Mouse (Mus musculus) embryonic facial prominence, embryonic 14.5 days (tissue): ENCODE measurements around the gene Peak1. TPM values are rescaled to one million over a fixed set of nuclear protein-coding genes. Genes with fewer than 3 reads are reported as not detected.
A peak's percentile ranks its signal among the peaks of the same experiment; 100 is the strongest.

ENCODE experiments used
- ATAC-seq: fragments of 200-750 bp; cut with Nextera tagmentation; 2 replicates; pipeline ENCODE4 v1.8.0; 2017; ENCODE audit warnings: low read depth, moderate number of reproducible peaks, moderate TSS enrichment
- DNase-seq: peaks from one replicate; pipeline ENCODE4 v3.0.0-alpha.2; 2015; ENCODE audit warnings: low spot score
- H3K27ac ChIP-seq: fragments of 300-500 bp; sonication (generic); replicated peaks from 2 replicates; pipeline ENCODE4 v1.5.1; 2014; ENCODE audit warnings: low read depth, mild to moderate bottlenecking, low read length, moderate library complexity
- H3K27me3 ChIP-seq: fragments of 300-500 bp; sonication (generic); replicated peaks from 2 replicates; pipeline ENCODE4 v1.6.1; 2014; ENCODE audit warnings: low read length; ENCODE audit not compliant: control insufficient read depth, insufficient read depth
- H3K36me3 ChIP-seq: fragments of 300-500 bp; sonication (generic); 2 replicates; pipeline ENCODE4 v1.6.1; 2014; ENCODE audit warnings: low read length, mixed read lengths; ENCODE audit not compliant: control insufficient read depth, insufficient read depth
- H3K4me1 ChIP-seq: fragments of 300-500 bp; sonication (generic); 2 replicates; pipeline ENCODE4 v1.6.1; 2014; ENCODE audit warnings: antibody characterized with exemption, low read length; ENCODE audit not compliant: control insufficient read depth, insufficient read depth
- H3K4me2 ChIP-seq: fragments of 300-500 bp; sonication (generic); 2 replicates; pipeline ENCODE4 v1.6.1; 2014; ENCODE audit warnings: low read depth, mild to moderate bottlenecking, low read length, moderate library complexity, mixed read lengths
- H3K4me3 ChIP-seq: fragments of 300-500 bp; sonication (generic); 2 replicates; pipeline ENCODE4 v1.5.1; 2014; ENCODE audit warnings: low read depth, mild to moderate bottlenecking, low read length
- H3K9ac ChIP-seq: fragments of 300-500 bp; sonication (generic); 2 replicates; pipeline ENCODE4 v1.6.1; 2014; ENCODE audit warnings: low read depth, mild to moderate bottlenecking, low read length, moderate library complexity, mixed read lengths
- H3K9me3 ChIP-seq: fragments of 300-500 bp; sonication (generic); 2 replicates; pipeline ENCODE4 v1.6.1; 2016; ENCODE audit warnings: low read length; ENCODE audit not compliant: control insufficient read depth
- WGBS: fragments of 180-500 bp; shearing (Covaris S2); extraction: QIAGEN DNeasy Blood & Tissue Kit; methylation state at CpG from one replicate; pipeline ENCODE4 v1.1.7; 2014; 5-methylcytosine and 5-hydroxymethylcytosine counted together
- polyA plus RNA-seq: library from polyadenylated mRNA; unstranded; fragments of >200 nt; fragmentation: Nextera tagmentation; extraction: Ambion mirVana; gene quantifications from 2 replicates; pipeline ENCODE4 v1.2.1, GENCODE M21; 2014

The Peak1 gene
- 15.7 and 15.8 TPM in 2 replicates for polyA plus RNA-seq

GRCm38 (mm10) chr9:56417948-56418737, at the start of gene Peak1, which contains the start of gene Hmg20a:
Gene Peak1 (minus strand): TSS chr9:56418067.
Gene Hmg20a (plus strand): TSS chr9:56418609.
- H3K4me3 ChIP-seq: peak within 1 kb of the TSS; percentile 86
- no peaks in the 10 kb centered on the region for H3K9me3 ChIP-seq
- ATAC-seq: peak; percentile 94

DNA sequence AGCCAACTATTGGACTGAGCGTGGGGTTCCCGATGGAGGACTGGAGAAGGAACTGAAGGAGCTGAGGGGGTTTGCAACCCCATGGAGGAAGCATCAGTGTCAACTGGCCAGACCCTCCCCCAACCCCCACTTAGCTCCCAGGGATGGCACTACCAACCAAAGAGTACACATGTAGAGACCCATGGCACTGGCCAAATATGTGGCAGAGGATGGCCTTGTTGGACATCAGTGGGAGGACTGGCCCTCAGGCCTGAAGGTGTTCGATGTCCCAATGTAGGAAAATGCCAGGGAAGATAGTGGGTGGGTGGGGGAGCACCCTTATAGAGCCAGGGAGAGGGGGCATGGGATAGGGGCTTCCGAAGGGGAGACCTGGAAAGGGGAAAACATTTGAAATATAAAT, 48.4 kb upstream of the Peak1 start:
- H3K4me1 ChIP-seq: peaks cover 22% of the 10 kb centered on the region; the same call in 1 of the 2 replicates
- no peaks in the 10 kb centered on the region for H3K27me3 ChIP-seq
- no peaks in the 10 kb centered on the region for H3K9me3 ChIP-seq
- no peak overlapping the region for H3K4me3 ChIP-seq
- DNase-seq: no peak
- ATAC-seq: no peak
- H3K27ac ChIP-seq: no peak overlapping the region
- 86% methylated on average over 4 of the region's 4 CpGs for WGBS
- H3K4me2 ChIP-seq: no peak overlapping the region
- H3K36me3 ChIP-seq: peaks cover 26% of the 10 kb centered on the region
- H3K9ac ChIP-seq: no peak overlapping the region

More at GRCm38 (mm10) chr9:56417948-56418737, at the start of gene Peak1, which contains the start of gene Hmg20a:
- peak within 1 kb of the TSS; percentile 95 for H3K27ac ChIP-seq
- WGBS: under 1% methylated on average over 33 of the region's 59 CpGs
- no peaks in the 10 kb centered on the region for H3K36me3 ChIP-seq
- peaks cover 18% of the 10 kb centered on the region for H3K4me1 ChIP-seq
- no peaks in the 10 kb centered on the region for H3K27me3 ChIP-seq
- H3K9ac ChIP-seq: peak within 1 kb of the TSS; percentile 89
- peak within 1 kb of the TSS; percentile 73 for H3K4me2 ChIP-seq
- DNase-seq: peak; percentile 100

DNA sequence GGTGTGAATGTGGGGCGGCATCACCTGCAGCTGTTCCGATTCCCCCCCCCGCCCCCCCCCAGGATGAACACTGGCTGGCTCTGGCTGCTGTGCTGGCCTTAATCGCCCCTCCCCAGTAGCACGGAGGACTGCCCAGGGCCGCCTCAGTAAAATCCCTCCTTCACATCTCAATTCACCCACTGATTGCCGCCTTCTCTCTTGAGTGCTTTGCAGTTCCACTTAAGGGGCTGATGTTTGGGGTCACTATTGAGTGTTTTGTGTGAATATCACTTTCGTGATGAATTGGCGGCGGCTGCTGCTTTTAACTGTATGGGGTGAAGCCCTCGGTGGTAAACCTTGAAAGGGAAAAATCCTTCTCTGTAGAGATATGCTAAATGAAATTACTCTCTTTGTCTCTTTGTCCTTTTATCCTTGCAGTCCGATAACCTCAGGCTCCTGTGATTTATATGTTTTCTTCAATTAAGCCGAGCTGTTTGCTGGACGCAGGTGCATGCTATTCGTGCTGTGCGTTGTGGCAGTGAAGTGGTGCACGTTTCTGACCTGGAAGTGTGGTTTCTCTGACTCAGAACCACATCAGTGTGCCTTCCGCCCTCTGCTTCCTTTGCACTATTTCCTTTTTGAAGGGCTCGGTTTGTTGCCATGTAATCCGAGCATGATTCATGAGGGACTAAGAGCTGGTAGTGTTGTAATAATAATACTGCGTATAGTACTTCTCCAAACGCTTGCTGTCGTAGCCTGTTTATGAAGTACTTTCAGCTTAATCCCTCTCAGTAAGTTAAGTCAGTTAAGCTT, 47.2 kb upstream of the Peak1 start:
- Histone ChIP-seq H3K9ac (no peak overlapping the region), H3K27ac (peak overlapping the region; percentile 48; the same call in 1 of the 2 replicates), H3K27me3 (no peaks in the 10 kb centered on the region), H3K9me3 (no peaks in the 10 kb centered on the region), H3K36me3 (peaks cover 25% of the 10 kb centered on the region), H3K4me1 (peaks cover 18% of the 10 kb centered on the region; the same call in 1 of the 2 replicates), H3K4me2 (no peak overlapping the region), H3K4me3 (no peak overlapping the region)
- peak; percentile 65 for ATAC-seq
- 49% methylated on average over 23 of the region's 23 CpGs for WGBS
- peak; percentile 59 for DNase-seq

DNA sequence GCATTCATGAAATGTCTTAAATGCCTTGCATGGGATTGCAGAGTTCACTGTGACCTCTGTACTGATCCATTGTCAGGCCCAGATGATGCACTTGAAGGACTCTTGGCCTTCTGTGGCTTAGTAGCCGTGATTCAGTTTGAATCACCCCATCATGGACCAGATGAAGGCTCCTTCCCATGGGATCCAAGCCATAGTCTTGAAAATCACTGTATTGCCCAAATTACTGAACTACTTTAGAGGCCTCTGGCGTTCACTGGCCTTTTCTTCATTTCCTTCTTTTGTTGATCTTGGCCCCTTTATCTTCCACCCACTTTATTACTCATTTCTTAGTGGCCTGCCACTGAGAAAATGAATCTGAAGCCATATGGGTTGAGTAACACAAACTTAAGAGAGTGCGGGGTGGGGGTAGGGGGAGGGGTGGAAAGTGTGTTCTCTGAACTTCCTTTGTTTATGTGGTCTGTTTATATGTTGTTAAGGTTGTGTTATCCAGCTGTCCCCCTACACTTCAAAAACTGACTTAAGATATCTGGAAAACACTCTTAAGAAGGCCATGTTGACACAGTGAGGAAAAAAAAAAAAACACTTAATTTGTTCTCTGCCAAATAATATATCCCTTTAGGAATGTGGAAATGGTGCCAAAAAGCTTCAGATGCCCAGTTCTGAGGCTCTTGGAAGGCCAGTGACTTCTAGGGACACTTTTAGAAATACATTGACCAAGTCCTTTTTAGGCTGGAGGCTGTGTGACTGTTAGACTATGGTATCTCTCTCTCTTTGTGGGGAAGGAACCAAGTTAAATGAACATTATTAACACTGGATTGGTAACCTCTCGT, 46.0 kb upstream of the Peak1 start:
- Histone ChIP-seq H3K4me1 (peaks cover 13% of the 10 kb centered on the region; the same call in 1 of the 2 replicates), H3K4me2 (no peak overlapping the region), H3K4me3 (no peak overlapping the region), H3K27ac (no peak overlapping the region), H3K36me3 (peaks cover 16% of the 10 kb centered on the region), H3K9me3 (no peaks in the 10 kb centered on the region), H3K27me3 (no peaks in the 10 kb centered on the region), H3K9ac (no peak overlapping the region)
- DNase-seq: no peak
- 60% methylated on average over 4 of the region's 4 CpGs for WGBS
- no peak for ATAC-seq

DNA sequence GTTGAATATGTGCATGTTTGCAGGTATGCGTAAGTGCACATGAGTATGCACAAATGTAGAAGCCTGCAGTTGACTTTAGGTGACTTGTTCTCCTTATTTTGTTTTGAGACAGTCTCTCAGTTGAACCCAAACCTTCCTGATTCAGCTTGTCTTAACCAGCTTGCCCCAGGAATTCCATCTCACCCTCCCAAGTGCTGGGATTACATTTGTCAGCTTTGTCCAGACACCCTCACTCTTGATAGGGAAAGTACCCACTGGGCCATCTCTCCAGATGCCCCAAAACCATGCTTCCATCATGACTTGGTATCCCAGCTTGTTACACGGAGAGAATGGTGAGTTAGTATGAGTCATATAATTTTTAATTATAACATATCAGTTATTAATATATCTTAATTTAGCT, 45.2 kb upstream of the Peak1 start:
- Histone ChIP-seq H3K4me3 (no peak overlapping the region), H3K27ac (no peak overlapping the region)

DNA sequence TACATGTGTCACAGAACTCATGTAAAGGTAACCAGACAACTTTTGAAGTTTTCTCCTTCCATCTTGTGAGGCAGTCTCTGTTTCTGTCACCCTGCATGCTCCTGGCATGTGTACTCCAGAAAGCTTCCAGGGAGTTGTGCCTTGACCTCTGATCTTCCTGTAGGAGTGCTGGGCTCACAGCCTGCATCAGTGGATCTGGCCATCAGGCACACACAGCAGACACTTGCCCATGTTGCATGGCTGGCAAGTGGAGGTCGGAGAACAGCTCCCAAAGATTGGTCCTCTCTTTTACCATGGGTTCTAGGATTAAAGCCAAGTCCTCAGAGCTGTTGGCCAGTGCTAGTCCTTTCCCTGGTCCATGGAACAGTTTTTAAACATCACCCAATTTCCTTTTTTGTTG, 44.7 kb upstream of the Peak1 start:
- Histone ChIP-seq H3K36me3 (peaks cover 3% of the 10 kb centered on the region), H3K9me3 (no peaks in the 10 kb centered on the region), H3K27me3 (no peaks in the 10 kb centered on the region), H3K4me2 (no peak overlapping the region), H3K4me1 (peaks cover 13% of the 10 kb centered on the region; the same call in 1 of the 2 replicates), H3K9ac (no peak overlapping the region), H3K4me3 (no peak overlapping the region), H3K27ac (no peak overlapping the region)
- WGBS: 86% methylated on average over 1 of the region's 1 CpGs
- ATAC-seq (no peak), DNase-seq (no peak)

More for the DNA sequence above, 45.2 kb upstream of the Peak1 start:
- H3K9ac ChIP-seq: no peak overlapping the region
- DNase-seq: no peak
- peaks cover 7% of the 10 kb centered on the region for H3K36me3 ChIP-seq
- ATAC-seq: no peak
- no peaks in the 10 kb centered on the region for H3K27me3 ChIP-seq
- WGBS: 92% methylated on average over 2 of the region's 2 CpGs
- H3K9me3 ChIP-seq: no peaks in the 10 kb centered on the region
- no peak overlapping the region for H3K4me2 ChIP-seq
- peaks cover 13% of the 10 kb centered on the region; the same call in 1 of the 2 replicates for H3K4me1 ChIP-seq

DNA sequence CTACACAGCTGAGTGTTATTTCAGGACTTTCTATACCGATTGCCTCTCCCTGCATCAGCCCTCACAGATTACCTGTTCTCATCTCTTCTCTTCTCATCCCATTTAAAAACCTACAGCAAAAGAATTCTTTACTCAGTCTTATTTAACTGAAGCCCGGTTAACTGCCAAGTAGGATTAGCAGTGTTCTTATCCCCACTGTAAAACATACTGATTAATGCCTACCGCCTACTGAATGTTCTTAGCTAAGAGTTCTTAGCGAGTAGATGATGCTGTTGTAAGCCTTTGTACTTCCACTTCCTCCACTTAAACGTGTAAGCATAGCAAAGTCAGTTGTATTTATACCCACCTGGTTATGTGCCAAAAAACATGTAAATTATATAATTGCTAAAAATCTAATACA, 43.1 kb upstream of the Peak1 start:
- WGBS: 78% methylated on average over 5 of the region's 5 CpGs
- DNase-seq: no peak
- no peak for ATAC-seq
- Histone ChIP-seq H3K4me3 (no peak overlapping the region), H3K9ac (no peak overlapping the region), H3K36me3 (no peaks in the 10 kb centered on the region), H3K27me3 (no peaks in the 10 kb centered on the region), H3K27ac (no peak overlapping the region), H3K4me1 (peaks cover 13% of the 10 kb centered on the region; the same call in 1 of the 2 replicates), H3K9me3 (no peaks in the 10 kb centered on the region), H3K4me2 (no peak overlapping the region)

DNA sequence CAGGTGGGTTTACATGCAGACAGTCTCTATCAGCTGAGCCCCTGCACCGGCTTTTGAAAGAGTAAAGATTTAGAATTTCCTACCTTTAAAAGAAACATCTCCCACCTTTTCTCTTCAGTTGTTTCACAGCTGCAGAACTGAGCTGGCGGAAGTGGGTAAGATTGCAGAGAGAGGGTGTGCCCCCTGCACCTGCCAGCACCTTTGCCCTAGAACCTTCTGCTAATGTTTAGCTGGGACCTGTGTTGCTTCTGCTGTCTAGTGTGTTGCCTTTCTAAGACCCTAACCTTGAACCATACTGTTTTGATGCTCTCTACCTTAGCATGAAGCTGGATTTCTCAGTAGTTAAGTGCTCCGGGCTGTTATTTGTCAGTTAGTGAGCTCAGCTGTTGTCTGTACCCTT, 38.6 kb upstream of the Peak1 start:
- no peak for ATAC-seq
- WGBS: 93% methylated on average over 3 of the region's 3 CpGs

More for the DNA sequence above, 38.6 kb upstream of the Peak1 start:
- H3K9me3 ChIP-seq: no peaks in the 10 kb centered on the region
- no peak for DNase-seq
- no peak overlapping the region for H3K27ac ChIP-seq
- H3K4me3 ChIP-seq: no peak overlapping the region
- no peaks in the 10 kb centered on the region for H3K4me1 ChIP-seq
- H3K36me3 ChIP-seq: no peaks in the 10 kb centered on the region
- H3K4me2 ChIP-seq: no peak overlapping the region
- H3K9ac ChIP-seq: no peak overlapping the region
- no peaks in the 10 kb centered on the region for H3K27me3 ChIP-seq
